Mouse (Mus musculus): Measurements from ENCODE around the gene Tmub2. TPM values are rescaled to one million over a fixed set of nuclear protein-coding genes. Genes with fewer than 3 reads are reported as not detected.
"Not testable (repeated sequence)": the region's sequence is repeated elsewhere in the genome, so short reads cannot be mapped to it uniquely, and the experiment has no call there.

Tmub2 gene
- total RNA-seq, 1 experiment from 2014 or later, result 63.0 TPM

GRCm38 (mm10) chr11:102279595-102279994, 5.1 kb upstream of the Tmub2 start:
- no peak for DNase-seq

GRCm38 (mm10) chr11:102280267-102280666, 4.5 kb upstream of the Tmub2 start:
- DNase-seq, result not testable (repeated sequence)

- no peak for DNase-seq
Observed at GRCm38 (mm10) chr11:102283922-102284321, 809 bp upstream of the Tmub2 start.

- peak; percentile 63 for DNase-seq
Observed at GRCm38 (mm10) chr11:102285095-102285834, 534 bp downstream of the Tmub2 start.

GRCm38 (mm10) chr11:102287485-102287884, 2.8 kb downstream of the Tmub2 start:
- no peak for DNase-seq

- DNase-seq, result no peak
Observed at GRCm38 (mm10) chr11:102288027-102288804, 3.5 kb downstream of the Tmub2 start.

- no peak for DNase-seq
Observed at GRCm38 (mm10) chr11:102288913-102289312, 4.2 kb downstream of the Tmub2 start.

GRCm38 (mm10) chr11:102289511-102290100, 4.9 kb downstream of the Tmub2 start:
- DNase-seq, result no peak

GRCm38 (mm10) chr11:102290141-102290540, 5.4 kb downstream of the Tmub2 start:
- no peak for DNase-seq

GRCm38 (mm10) chr11:102291051-102291535, 6.4 kb downstream of the Tmub2 start:
- no peak for DNase-seq

- no peak for DNase-seq
Observed at GRCm38 (mm10) chr11:102293971-102294370, 9.2 kb downstream of the Tmub2 start.

- DNase-seq, result no peak
Observed at GRCm38 (mm10) chr11:102294416-102294815, 9.7 kb downstream of the Tmub2 start.

- no peak for DNase-seq
Observed at GRCm38 (mm10) chr11:102294887-102295597, 10.3 kb downstream of the Tmub2 start.

GRCm38 (mm10) chr11:102295598-102296471, 11.1 kb downstream of the Tmub2 start:
- peak; percentile 65 for DNase-seq

- peak; percentile 99 for DNase-seq
Observed at GRCm38 (mm10) chr11:102296491-102297472, 12.1 kb downstream of the Tmub2 start, which contains the start of gene Atxn7l3. TSS of gene Atxn7l3 (minus strand) at chr11:102296631.

GRCm38 (mm10) chr11:102297577-102298556, 13.1 kb downstream of the Tmub2 start:
- no peak for DNase-seq

- peak; percentile 47 for DNase-seq
Observed at GRCm38 (mm10) chr11:102299839-102300238, 15.1 kb downstream of the Tmub2 start.

GRCm38 (mm10) chr11:102304141-102304540, 19.4 kb downstream of the Tmub2 start:
- DNase-seq, result no peak

- DNase-seq, result no peak
Observed at GRCm38 (mm10) chr11:102305359-102305758, 20.6 kb downstream of the Tmub2 start.
